Mouse (Mus musculus) heart, adult 11 months (tissue): ENCODE data around the gene Cyb5rl.

Experiments
- DNase-seq: peaks from one replicate; pipeline ENCODE4 v3.0.0; 2022

The Cyb5rl gene

DNA sequence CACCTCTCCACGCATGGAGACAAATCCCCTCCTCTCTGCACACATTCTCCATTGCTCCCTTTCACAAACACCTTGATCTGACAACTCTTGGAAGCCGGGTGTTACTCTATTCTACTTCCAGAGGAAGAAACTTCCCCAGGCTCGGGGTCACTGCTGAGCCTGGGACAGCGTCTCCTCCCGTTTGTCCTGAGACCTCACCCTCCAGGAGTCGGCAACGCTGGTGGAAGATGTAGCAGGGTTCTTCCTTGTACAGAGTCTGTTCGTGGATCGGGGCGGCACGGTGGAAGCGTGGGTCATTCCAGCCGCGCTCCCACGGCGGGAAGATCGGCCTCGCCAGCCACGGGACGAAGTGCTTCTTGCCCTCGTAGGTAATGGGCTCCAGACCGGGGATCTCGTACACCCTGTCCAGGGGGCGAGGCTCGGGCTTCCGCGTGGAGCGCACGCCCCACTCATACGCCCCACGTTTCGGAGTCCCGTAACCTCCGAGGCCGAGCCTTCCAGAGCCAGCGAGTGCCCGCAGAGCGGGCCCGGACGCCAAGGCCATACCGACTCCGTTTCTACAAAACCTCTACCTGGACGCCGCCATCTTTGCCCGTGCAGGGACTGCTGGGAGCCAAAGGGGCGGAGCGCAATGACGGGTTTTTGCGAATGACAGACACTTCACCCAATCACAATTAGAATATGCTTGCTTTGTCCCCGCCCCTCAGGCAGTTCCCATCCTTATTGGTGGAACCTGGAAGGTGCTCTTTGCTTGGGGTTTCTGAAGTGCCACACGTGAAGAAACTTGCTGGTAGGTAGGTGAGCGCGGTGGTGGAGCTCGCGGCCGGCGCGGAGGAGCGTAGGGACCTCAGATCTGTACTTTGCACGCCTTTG lies at the start of gene Cyb5rl, which contains the start of gene Mrpl37:
TSS of gene Cyb5rl (plus strand) at position 737 of the 873 bp plus-strand sequence.
TSS of gene Mrpl37 (minus strand) at position 617 of the 873 bp plus-strand sequence.
- peak; percentile 100 for DNase-seq

DNA sequence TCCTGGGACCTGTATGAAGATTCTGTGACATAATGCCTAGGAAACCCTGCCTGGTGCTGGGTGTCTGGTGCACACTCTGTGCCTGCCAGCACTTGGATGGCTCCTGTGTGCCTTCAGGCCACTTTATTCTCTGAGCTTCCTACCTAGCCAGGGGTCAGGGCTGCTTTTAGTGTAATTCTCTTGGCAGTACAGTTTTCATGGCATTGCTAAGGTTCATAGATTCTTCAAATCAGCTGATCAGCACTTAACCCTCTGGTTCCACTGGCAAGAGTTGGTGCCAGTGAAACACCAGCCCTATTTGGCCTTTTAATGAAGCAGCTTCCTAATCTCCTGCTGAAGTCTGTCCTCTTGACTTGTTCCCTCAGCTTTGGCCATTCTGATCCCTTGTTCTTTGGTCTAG lies 49.5 kb upstream of the Cyb5rl start:
- no peak for DNase-seq

DNA sequence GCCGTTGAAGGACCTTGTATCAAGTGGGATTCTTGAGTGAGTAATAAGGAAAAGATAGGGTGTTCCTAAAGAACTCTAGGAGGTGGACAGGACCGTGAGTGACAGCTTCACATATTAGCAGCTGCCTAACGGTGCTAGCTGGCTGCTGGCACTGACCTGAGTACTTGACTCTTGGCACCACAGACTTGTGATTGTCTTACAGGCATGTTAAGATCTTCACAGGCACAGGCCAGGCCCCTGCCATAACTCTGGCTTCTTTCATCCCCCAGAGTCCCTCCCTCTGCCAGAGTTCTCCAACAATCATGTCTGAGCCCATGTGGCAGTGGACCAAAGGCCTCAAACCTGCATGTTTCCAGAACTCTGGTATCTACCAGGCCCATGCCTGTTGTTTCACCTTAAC lies 48.3 kb upstream of the Cyb5rl start:
- DNase-seq, result peak; percentile 94

DNA sequence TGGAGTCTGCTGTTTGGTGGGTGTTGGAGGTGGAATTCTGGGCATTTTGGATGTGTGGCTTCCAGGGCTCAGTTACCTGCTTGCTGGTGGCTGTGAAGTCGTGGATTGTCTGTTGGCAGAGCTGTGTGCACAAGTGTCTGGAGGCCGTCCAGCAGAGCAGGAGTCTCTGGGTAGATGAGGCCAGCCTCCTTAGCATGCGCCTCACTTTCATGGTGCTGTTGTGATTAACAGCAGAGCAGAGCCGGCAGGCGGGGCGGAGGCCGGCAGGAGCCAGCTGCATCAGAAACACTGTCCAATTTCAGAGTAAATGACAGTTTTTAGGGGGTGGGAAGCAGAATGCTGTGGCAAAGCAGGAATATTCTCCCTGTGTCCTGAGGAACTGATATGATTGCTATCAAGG lies 47.8 kb upstream of the Cyb5rl start:
- DNase-seq, result peak; percentile 93

DNA sequence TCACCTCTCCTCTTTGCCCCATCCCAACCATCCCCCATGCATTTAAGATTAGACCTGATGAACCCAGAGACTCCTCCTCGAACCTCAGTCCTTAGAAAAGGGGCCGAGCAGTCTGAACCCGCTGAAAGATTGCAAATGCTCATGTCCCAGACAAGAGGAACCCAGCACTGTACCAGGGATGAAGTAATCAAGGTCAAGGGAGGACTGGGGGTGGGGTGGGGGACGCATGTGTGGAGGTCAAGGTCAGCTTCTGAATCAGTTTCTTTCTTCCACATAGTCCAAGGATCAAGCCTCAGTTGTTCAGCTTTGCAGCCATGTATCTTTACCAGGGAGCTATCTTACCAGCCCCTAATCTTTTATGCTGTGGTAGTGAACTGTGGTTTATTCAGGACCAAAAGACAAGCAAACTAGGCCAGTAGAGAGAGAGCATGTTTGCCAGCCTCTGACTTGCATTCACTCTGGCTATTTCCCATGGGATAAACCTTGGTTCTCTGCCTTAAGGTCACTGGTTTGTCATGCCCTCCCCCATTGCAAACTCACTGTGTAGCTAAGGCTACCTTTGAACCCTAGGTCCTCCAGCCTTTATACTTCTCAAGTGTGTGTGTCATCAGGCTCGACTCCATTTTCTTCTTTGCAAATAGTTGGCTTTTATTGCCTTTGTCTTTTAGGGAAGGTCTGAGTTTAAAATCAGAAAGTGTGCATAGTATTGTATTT lies 46.3 kb upstream of the Cyb5rl start:
- no peak for DNase-seq

DNA sequence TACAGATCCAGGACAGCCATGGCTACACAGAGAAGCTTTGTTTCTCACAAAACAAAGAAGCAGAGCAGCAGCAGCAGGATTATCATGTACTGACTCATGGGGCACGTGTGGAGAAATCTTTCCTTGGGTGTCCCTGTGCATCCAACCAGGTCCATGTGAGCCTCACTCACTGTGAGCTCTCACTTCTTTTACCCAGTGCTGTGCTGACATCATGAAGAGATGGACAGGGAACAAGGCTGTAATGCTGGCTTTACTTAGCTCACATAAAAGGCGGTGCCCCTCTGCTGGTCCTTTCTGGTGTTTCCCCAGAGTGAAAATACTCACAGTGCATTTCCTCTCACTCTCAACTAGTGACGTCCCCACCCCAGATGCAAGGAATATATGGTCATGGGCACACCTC lies 45.3 kb upstream of the Cyb5rl start:
- DNase-seq, result no peak

DNA sequence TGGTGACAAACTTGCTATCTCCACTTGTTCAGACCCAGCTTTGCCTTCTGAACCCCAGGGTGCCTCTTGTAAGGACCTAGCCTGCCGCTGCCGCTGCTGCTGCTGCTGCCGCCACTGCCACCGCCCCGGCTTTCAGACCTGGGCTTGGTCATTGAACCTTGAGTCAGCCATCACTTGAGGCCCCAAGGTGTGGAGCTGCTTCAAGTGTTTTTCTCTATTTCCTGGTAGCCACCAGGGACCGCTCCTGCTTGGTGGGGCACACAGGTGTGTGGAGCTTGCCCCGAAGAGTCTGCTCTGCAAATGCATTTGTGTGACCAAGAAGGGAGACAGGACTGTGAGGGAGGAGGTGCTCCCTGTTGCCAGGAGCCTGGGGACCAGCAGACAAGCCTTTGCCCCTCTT lies 41.9 kb upstream of the Cyb5rl start:
- no peak for DNase-seq

DNA sequence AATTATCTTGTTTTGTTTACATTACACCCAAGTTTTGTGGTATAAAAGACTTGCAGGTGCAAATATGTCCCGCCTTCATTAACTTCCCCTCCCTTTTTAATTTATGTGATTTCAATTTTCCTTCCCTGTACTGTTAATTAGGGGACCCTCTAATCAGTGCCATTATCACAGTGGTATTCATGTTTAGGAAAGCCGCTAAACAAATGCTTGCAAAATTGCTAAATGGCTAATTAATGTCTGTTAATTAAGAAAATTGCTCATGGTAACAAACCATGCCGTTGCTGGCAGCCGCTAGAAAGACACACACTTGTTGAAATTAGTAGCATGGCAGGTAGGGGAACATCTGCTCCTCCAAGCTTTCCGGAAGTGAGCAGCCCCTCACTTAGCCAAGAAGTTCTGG lies 41.4 kb upstream of the Cyb5rl start:
- no peak for DNase-seq

DNA sequence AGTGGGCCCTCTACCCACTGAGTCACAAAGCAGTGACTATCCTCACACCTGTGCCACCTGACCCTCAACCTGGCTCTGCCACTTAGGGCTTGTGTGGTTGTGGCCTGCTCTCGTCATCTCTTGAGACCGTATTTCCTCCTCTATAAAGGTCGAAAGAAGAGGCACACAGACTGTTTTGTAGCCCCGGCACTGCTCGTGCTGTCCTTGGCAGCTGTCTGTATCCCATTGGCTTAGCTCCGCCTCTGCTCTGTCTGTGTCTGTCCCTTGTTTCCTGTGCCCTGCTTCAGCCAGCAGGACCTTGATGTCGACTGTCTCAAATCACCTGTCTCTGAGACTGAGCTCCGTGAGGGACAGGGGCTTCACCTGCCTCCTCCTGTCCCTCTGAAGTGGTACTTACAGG lies 40.3 kb upstream of the Cyb5rl start:
- DNase-seq, result no peak

DNA sequence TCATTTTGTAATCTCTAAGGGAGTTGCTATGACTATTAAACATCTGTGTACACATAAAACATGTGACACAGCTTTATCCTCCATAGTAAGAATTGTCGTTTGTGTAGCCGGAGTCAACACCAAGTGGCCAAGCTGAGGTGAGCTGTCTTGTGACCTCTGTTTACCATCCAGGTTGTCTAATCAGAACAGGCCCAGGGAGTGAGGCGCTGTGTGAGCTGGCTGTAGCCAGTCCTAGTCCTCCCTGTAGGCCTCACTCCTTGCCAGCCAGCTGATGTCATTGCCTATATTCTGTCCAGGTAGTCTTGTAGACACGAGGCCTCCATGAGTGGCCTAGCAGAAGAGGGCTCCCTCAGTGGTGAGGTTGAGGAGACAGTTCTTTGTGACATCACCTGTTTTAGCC lies 31.1 kb upstream of the Cyb5rl start:
- DNase-seq, result no peak

DNA sequence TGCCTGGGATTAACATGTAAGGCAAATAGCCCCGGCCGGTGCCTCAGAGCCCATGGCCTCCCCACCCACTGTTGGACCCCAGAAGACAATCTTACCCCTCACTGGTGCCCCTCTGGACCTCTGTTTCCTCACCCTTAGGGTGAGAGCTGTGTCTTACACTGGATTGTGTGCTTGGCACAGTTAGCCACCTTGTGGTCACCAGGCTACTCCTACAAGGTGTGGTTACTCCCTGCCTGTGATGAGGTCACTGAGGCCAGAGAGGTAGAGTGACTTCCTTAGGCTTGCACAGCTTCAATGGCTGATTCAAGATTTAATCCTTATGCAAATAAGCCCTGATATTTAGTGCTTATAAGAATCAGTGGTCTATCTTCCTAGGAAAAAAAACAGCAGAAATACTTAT lies 29.8 kb upstream of the Cyb5rl start:
- no peak for DNase-seq

DNA sequence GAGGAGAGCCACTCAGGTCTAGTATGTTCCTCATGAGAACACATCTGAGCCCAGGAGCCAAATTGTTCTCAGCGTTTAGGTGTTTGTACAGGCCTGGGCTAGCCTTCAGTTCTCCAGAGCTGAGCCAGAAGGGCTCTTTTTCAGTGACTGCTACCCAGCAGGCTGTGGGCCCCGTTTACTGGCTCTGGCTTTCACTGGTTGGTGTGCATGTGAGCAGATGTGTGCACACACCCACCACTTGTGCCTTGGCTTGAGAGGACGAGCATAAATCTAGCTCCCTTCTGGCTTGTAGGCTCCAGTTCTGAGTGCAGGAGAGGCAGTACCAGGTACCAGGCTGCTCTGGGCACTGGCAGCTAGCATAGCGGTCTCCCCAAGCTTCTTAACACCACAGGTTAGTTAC lies 28.5 kb upstream of the Cyb5rl start:
- DNase-seq, result no peak

DNA sequence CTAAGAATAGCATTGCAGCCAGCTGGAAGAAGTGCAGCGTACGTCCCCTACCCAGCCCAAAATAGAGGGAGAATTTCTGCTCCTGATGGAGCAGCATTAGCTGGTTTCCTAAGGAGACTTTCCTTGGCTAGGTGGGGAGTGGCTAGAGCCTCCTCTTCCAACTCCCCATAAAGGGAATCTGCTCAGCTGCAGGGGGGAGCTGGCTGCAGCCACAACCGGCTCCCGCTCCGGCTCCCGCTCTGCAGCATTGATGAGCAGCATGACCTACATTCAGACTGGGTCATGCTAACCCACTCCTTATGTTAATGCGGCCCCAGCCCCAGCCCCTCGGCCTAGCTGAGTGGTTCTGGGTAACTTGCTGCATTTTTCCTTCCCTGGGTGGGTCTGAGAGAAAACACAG lies 27.5 kb upstream of the Cyb5rl start:
- DNase-seq, result no peak

DNA sequence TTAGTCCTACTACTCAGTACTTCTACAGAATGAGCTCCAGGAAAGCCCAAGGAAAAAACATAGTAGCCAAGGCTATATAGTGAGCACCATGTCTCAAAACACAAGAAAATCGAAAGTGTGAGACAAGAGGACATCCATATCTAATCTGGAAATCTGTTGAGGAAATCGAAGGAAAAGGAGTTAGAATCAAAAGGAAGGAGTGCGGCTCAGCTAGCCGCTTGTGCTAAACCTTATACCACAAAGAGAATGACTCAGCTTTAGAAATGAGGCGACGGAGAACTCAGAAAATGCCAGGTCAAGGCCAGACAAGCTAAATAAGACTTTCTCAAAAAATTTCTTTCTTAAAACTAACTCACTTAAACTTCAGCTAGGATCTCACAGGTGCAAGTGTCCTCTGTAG lies 24.5 kb upstream of the Cyb5rl start:
- DNase-seq, result no peak

DNA sequence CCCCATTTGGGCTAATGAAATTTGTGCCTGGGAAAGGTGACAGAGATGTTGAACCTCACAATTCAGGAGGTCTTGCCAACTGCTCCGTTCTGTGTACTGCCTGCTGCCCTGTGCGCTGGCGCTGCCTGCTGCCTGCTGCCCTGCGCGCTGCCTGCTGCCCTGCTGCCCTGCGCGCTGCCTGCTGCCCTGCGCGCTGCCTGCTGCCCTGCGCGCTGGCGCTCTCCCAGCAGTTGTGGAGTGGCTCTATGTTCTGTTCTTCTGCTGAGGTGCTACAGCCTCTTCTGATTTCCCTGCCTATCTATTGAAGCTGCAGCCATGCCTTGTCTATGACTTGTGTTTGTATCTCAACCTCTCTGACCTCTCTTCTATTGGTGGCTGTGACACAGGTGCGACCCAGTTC lies 21.6 kb upstream of the Cyb5rl start:
- DNase-seq, result no peak

DNA sequence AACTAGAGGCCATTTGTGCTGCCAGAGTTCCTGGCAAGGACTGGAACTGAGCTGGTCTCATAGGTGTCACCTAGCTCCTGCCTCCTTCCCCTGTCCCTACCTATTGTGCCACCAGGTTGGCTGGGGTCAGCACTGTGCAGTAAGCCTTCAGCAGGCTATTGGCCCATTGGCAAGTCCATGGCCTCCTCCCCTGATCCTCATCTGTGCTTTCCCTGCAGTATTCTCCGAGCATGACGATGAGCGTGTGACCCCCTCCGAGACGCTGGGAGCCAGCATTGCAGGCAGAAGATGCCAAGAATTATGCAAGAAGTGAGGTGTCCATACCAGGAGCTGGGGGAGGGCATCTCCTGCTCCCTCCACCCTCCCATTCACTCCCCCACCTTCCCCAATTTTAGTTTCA lies 19.0 kb upstream of the Cyb5rl start:
- peak; percentile 92 for DNase-seq

DNA sequence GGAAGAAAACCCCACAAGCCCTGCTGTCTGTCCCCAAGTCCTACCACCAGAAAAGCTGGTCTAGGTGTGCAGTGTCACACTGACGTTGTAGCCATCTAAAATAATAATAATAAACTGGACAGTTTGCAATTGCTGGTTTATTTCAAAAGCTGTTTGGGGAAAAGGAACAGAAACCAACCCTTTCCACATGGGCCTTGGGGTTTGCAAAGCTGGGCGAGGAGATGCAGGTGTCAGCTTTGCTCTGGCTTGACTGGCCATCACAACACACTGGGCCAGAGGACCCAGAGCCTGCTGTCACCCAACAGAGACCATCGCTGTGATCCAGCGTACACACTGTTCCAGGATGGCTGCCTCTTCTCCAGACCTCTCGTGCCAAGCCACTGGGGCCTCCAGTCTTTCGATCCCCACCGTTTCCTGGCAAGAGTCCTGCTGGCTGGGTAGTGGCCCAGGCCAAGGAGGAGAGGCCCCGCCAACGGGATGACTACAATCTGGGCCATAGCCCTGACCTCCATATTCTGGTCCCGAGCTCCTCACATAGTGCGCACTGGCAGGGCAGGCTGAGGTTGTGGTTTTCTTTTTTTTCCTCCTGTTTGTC lies 18.1 kb upstream of the Cyb5rl start:
- DNase-seq, result peak; percentile 97

DNA sequence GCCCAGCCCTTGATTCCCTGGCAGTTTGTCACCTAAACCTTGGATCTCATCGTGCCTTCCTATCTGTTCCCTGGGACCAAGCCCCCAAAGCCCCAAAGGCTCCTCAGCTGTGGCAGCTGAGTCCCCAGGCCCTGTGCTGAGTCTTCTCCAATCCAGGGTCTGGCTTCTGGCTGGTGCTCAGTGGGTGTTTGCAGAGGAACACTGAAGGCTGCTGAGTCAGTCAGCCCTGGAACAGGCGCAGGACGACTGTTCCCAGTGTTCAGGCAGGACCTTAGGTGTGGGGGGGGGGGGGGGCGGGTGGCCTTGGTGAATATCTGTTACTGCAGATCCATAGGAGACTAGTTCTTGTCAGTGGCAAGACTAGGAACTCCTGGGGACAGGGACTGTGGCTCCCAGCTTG lies 14.9 kb upstream of the Cyb5rl start:
- no peak for DNase-seq

DNA sequence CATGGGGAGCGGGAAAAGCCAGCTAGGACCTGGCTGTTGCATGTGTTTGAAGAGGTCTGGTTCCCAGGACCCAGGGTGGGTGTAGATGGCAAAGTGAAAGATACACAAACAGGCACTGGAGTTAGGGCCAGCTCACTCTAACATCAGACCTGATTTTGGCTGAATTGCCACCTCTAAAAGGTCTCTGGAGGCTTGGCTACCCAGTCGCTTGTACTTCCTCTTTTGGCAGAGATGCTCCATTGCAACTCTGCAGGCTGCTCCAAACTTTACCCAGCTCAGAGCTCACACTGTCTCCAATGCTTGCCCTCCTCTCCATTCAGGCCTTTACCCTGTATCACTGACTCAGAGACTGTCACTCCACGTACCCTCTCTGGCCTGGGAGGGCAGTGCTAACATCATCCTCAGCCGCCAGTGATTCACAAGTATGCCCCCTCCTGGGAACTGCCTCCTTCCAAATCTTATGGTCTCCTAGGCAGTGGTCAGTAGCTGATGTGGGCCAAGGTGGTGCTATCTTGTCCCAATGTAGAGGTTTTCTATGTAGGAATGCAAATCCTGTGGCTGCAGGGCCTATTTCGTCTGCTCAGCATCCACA lies 13.7 kb upstream of the Cyb5rl start:
- no peak for DNase-seq

DNA sequence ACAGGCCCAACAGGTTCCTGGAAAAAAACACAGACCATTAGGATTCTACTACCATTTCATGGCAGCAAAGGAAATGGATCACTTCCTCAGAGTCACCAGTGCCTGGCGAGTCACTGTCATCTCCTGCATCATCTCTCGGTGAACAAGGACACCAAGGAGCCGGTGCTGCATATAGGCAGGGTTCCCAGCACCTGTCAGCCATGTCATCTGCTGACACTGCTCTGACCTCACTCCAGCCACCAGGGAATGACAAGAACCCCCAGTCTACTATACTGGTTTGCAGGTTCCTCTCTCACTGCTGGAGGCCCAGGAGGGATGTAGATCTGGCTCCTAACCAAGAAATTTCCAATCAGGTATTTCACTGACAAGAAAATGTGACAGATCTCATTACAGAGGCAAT lies 10.7 kb upstream of the Cyb5rl start:
- no peak for DNase-seq

DNA sequence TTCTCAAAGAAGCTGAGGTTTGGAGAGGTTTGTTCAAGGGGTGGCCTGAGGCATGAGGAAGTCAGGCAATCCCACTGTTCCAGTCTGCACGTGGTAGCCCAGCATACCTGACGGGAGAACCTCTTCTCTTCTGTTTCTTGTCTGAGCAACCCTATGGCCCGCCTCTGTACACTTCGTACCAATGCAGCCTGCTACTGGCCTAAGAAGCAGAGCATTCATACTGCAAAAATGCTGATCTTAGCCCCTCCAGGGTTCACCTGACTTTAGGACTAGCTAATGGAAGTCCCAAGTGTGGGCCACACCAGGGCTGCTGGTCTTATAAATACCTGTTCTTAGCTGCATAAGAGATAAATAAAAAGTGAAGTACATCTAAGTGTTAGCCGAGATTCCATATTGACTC lies 8.4 kb upstream of the Cyb5rl start:
- no peak for DNase-seq

DNA sequence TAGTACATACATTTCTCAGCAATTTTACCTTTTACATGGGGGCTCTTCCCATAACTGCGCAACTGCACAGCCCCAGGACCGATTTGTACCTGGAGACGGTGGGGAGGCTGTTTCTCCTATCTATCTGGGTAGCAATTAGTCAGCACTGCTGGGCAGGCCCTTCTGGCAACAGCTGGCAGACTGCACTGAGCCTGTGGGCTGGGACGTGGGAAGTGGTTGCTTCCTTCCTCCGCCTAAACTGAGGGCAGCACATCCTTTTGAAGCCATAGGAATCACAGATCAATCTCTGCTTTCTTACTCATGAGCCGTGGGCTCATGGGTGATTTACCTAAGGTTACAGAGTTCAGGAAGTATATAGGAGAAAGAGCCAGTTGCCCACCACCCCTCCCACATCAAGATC lies 8.0 kb upstream of the Cyb5rl start:
- no peak for DNase-seq

DNA sequence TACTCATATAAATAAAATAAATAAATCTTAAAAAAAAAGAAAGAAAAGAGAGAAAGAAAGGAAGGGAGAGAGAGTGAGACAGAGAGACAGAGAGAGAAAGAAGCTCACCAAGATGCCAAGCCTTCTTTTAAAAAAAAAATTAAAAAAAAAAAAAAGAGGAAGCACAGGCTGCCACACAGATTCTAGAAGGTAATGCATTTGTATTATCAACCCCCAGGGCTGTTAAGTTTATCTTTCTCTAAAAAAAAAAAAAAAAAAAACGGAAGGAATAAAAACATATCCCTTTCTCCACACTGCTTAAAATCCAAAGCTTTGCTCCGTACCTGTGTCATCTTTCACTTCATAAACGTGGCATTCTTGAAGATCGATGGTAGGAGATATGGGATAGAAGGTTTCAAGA lies 5.2 kb upstream of the Cyb5rl start:
- no peak for DNase-seq

DNA sequence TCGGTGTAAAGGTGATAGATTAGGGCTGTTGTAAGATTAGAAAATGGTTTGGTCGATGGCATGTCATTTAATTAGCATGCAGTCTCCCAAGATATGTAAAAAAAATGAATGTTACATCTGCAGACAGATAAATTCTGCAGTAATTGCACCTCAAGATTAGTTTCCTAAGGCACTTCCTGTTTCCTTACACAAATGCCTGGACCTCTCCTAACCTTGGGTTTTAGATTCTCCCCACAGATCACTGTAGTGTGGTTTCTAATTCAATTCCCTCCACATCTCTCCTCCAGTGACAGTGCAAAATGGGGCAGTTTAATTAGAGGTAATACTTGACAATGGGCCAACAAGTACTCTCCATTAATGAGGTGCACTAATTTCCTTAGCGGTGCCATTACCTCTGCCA lies 3.6 kb upstream of the Cyb5rl start:
- no peak for DNase-seq
